ENCODE assay signal across 7 mouse cellular contexts in the genomic region with DNA sequence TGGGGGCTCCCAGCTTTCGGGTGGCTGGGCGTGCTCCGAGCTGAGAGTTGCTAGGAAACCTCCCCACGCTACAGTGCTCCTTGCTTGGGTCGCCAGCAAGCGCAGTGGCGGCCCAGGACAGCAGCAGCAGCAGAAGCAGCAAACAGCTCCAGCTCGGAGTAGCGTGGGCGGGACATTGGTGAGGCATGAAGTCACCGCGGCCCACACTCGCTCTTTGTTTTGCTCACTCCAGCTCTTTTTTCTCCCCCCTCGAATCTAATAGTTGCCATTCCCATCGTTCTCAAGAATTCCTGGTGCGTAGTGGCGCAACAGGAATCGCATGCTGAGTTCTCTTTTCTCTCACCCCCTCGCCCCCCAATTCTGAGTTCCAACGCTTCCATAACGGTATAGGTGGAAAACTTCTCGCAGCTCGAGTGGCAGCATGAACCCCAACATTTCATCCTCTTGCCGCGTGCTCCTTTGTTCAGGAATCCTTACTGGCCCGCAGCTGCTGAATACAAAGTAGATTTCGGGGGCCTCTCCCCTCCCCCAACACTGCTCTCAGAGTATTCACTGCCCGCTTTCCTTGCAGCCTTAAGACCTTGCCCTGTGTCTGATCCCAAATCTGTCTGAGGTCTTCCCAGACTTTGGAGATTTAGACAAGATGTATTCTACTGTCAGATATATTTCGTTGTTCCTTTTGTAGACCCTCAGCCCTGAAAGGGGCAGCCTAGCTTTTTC. TPM values are rescaled to one million over a fixed set of nuclear protein-coding genes. Genes with fewer than 3 reads are reported as not detected.
DNase-seq lines count a peak whose midpoint lies in the region; ATAC-seq lines count a peak whose summit lies in the region.

Gene Itgb8, minus strand, starts transcription at position 107 of the 720 bp plus-strand sequence.

- intact Hi-C loops in gastrocnemius, postnatal 14 days (cut with DNase I; ENCODE audit: low total_unique reads), result no loop called here

- peak; percentile 83 for DNase-seq in adrenal gland, adult 2 months
- peak; percentile 91 for DNase-seq in embryo, embryonic 10 days (ENCODE audit: low spot score)
- peak; percentile 77 for DNase-seq in gastrocnemius, postnatal 14 days
- peak; percentile 72 to 85 for DNase-seq in left cerebral cortex, adult 9 months (ENCODE audit: low spot score in 2 of 2)
- peak; percentile 71 to 81 for DNase-seq in lung, postnatal 4 days
- peak; percentile 91 to 92 for DNase-seq in right cerebral cortex, postnatal 10 days (ENCODE audit: low spot score in 2 of 2)

- peak; percentile 76 for ATAC-seq in inflammation-experienced regulatory T-cells, adult 6 months

RNA-seq across cellular contexts. Expression of gene Itgb8, which starts in this region (rescaled TPM):
- 1 to 10 TPM; 2.0 to 2.6 TPM for total RNA-seq in adrenal gland, adult 2 months (2021)
- polyA plus RNA-seq in adrenal gland, adult 2 months (2012; rRNA removed), result 0.50 and 0.77 TPM in 2 replicates
- 1 to 10 TPM; 1.2 to 3.8 TPM for total RNA-seq in gastrocnemius, postnatal 14 days (2021)
- polyA plus RNA-seq in inflammation-experienced regulatory T-cells, adult 6 months (2017; shearing (Covaris generic)), result 10 to 100 TPM; 15.3 to 29.8 (median 19.5) TPM

Comparison
In these comparisons a context has a peak if more than half of its experiments do, and no peak if none do; other contexts are left out.
1. Peak in every context shown above with its lines: DNase-seq and ATAC-seq.